Mouse (Mus musculus) forebrain, embryonic 11.5 days (tissue): ENCODE results near the gene Dync1li2. TPM values are rescaled to one million over a fixed set of nuclear protein-coding genes. Genes with fewer than 3 reads are reported as not detected.
A peak's percentile ranks its signal among the peaks of the same experiment; 100 is the strongest.

Experiments used
- ATAC-seq: fragments of 200-750 bp; cut with Nextera tagmentation; replicated peaks from 2 replicates; pipeline ENCODE4 v1.8.0; 2017; ENCODE audit warnings: moderate TSS enrichment; ENCODE audit not compliant: low FRiP score
- DNase-seq: peaks from one replicate; pipeline ENCODE4 v3.0.0-alpha.2; 2017; ENCODE audit warnings: low spot score
- H3K27ac ChIP-seq: fragments of 300-500 bp; sonication (generic); 2 replicates; pipeline ENCODE4 v1.5.1; 2014; ENCODE audit warnings: low read depth, low read length
- H3K27me3 ChIP-seq: fragments of 300-500 bp; sonication (generic); 2 replicates; pipeline ENCODE4 v1.6.1; 2014; ENCODE audit warnings: mild to moderate bottlenecking, low read length, mixed read lengths; ENCODE audit not compliant: control insufficient read depth, insufficient read depth
- H3K36me3 ChIP-seq: fragments of 300-500 bp; sonication (generic); 2 replicates; pipeline ENCODE4 v1.6.1; 2014; ENCODE audit warnings: mild to moderate bottlenecking, low read length, moderate library complexity, mixed read lengths; ENCODE audit not compliant: control insufficient read depth, insufficient read depth
- H3K4me1 ChIP-seq: fragments of 300-500 bp; sonication (generic); replicated peaks from 2 replicates; pipeline ENCODE4 v1.6.1; 2014; ENCODE audit warnings: low read length, mixed read lengths; ENCODE audit not compliant: control insufficient read depth, insufficient read depth
- H3K4me2 ChIP-seq: fragments of 300-500 bp; sonication (generic); 2 replicates; pipeline ENCODE4 v1.6.1; 2014; ENCODE audit warnings: low read depth, mild to moderate bottlenecking, low read length, moderate library complexity, mixed read lengths; ENCODE audit not compliant: severe bottlenecking
- H3K4me3 ChIP-seq: fragments of 300-500 bp; sonication (generic); 2 replicates; pipeline ENCODE4 v1.5.1; 2014; ENCODE audit warnings: low read depth, low read length
- H3K9ac ChIP-seq: fragments of 300-500 bp; sonication (generic); 2 replicates; pipeline ENCODE4 v1.6.1; 2014; ENCODE audit warnings: low read length
- H3K9me3 ChIP-seq: fragments of 300-500 bp; sonication (generic); 2 replicates; pipeline ENCODE4 v1.6.1; 2016; ENCODE audit warnings: low read length, mixed read lengths; ENCODE audit not compliant: control insufficient read depth
- WGBS: fragments of 180-500 bp; shearing (Covaris S2); extraction: QIAGEN DNeasy Blood & Tissue Kit; methylation state at CpG from one replicate; pipeline ENCODE4 v1.1.7; 2014; 5-methylcytosine and 5-hydroxymethylcytosine counted together
- polyA plus RNA-seq: library from polyadenylated mRNA; unstranded; fragments of >200 nt; fragmentation: Nextera tagmentation; extraction: Ambion mirVana; gene quantifications from 2 replicates; pipeline ENCODE4 v1.2.1, GENCODE M21; 2014

Gene Dync1li2
- polyA plus RNA-seq, result 101 and 105 TPM in 2 replicates

- Histone ChIP-seq H3K4me1 (peaks cover 9% of the 10 kb centered on the region; the same call in 1 of the 2 replicates), H3K9me3 (no peaks in the 10 kb centered on the region), H3K9ac (peak within 1 kb of the TSS; percentile 96), H3K27ac (peak within 1 kb of the TSS; percentile 84), H3K4me2 (peak within 1 kb of the TSS; percentile 56), H3K4me3 (peak within 1 kb of the TSS; percentile 96), H3K36me3 (peaks cover 12% of the 10 kb centered on the region), H3K27me3 (no peaks in the 10 kb centered on the region)
- ATAC-seq (peak; percentile 90), DNase-seq (peak; percentile 97)
- whole genome bisulfite sequencing, result under 1% methylated on average over 74 of the region's 75 CpGs
Observed at GRCm38 (mm10) chr8:104442299-104443124, at the start of gene Dync1li2. TSS of gene Dync1li2 (minus strand) at chr8:104443047.

GRCm38 (mm10) chr8:104479091-104479490 lies 36.2 kb upstream of the Dync1li2 start:
- H3K9me3 ChIP-seq, result no peaks in the 10 kb centered on the region

GRCm38 (mm10) chr8:104472465-104472864 lies 29.6 kb upstream of the Dync1li2 start:
- no peak overlapping the region for H3K4me2 ChIP-seq
- no peak overlapping the region for H3K27ac ChIP-seq
- no peaks in the 10 kb centered on the region for H3K4me1 ChIP-seq
- H3K36me3 ChIP-seq, result no peaks in the 10 kb centered on the region
- no peak overlapping the region for H3K9ac ChIP-seq
- ATAC-seq (no peak), DNase-seq (no peak)
- 80% methylated on average over 3 of the region's 3 CpGs for WGBS
- no peak overlapping the region for H3K4me3 ChIP-seq
- H3K9me3 ChIP-seq, result no peaks in the 10 kb centered on the region
- no peaks in the 10 kb centered on the region for H3K27me3 ChIP-seq

More at GRCm38 (mm10) chr8:104479091-104479490, 36.2 kb upstream of the Dync1li2 start:
- H3K27ac ChIP-seq, result no peak overlapping the region
- H3K27me3 ChIP-seq, result no peaks in the 10 kb centered on the region
- H3K4me1 ChIP-seq, result no peaks in the 10 kb centered on the region
- 65% methylated on average over 1 of the region's 1 CpGs for WGBS
- H3K4me2 ChIP-seq, result no peak overlapping the region
- no peaks in the 10 kb centered on the region for H3K36me3 ChIP-seq
- DNase-seq (no peak), ATAC-seq (no peak)
- no peak overlapping the region for H3K9ac ChIP-seq
- H3K4me3 ChIP-seq, result no peak overlapping the region

- no peaks in the 10 kb centered on the region for H3K36me3 ChIP-seq
- H3K9me3 ChIP-seq, result no peaks in the 10 kb centered on the region
- ATAC-seq (no peak), DNase-seq (no peak)
- H3K27me3 ChIP-seq, result no peaks in the 10 kb centered on the region
- H3K27ac ChIP-seq, result no peak overlapping the region
- H3K4me1 ChIP-seq, result no peaks in the 10 kb centered on the region
- H3K4me3 ChIP-seq, result no peak overlapping the region
- H3K9ac ChIP-seq, result no peak overlapping the region
- no peak overlapping the region for H3K4me2 ChIP-seq
- 79% methylated on average over 2 of the region's 2 CpGs for WGBS
Observed at GRCm38 (mm10) chr8:104467463-104467862, 24.6 kb upstream of the Dync1li2 start.

GRCm38 (mm10) chr8:104452177-104452576 lies 9.3 kb upstream of the Dync1li2 start:
- DNase-seq (no peak), ATAC-seq (no peak)
- no peak overlapping the region for H3K9ac ChIP-seq
- H3K4me3 ChIP-seq, result no peak overlapping the region
- H3K4me1 ChIP-seq, result no peaks in the 10 kb centered on the region
- no peak overlapping the region for H3K4me2 ChIP-seq
- H3K36me3 ChIP-seq, result no peaks in the 10 kb centered on the region
- WGBS, result 90% methylated on average over 3 of the region's 3 CpGs
- H3K27me3 ChIP-seq, result no peaks in the 10 kb centered on the region
- no peak overlapping the region for H3K27ac ChIP-seq
- H3K9me3 ChIP-seq, result no peaks in the 10 kb centered on the region

GRCm38 (mm10) chr8:104448796-104449195 lies 5.9 kb upstream of the Dync1li2 start:
- Histone ChIP-seq H3K4me1 (no peaks in the 10 kb centered on the region), H3K9ac (no peak overlapping the region), H3K36me3 (no peaks in the 10 kb centered on the region), H3K4me2 (no peak overlapping the region), H3K27me3 (no peaks in the 10 kb centered on the region), H3K9me3 (no peaks in the 10 kb centered on the region), H3K27ac (no peak overlapping the region), H3K4me3 (no peak overlapping the region)
- ATAC-seq, result no peak
- DNase-seq, result no peak
- 86% methylated on average over 3 of the region's 3 CpGs for WGBS

GRCm38 (mm10) chr8:104446016-104446415 lies 3.2 kb upstream of the Dync1li2 start:
- WGBS, result 90% methylated on average over 3 of the region's 3 CpGs
- Histone ChIP-seq H3K4me3 (no peak overlapping the region), H3K27ac (no peak overlapping the region), H3K36me3 (no peaks in the 10 kb centered on the region), H3K27me3 (no peaks in the 10 kb centered on the region), H3K4me2 (no peak overlapping the region), H3K4me1 (peaks cover 6% of the 10 kb centered on the region; the same call in 1 of the 2 replicates), H3K9me3 (no peaks in the 10 kb centered on the region), H3K9ac (no peak overlapping the region)
- ATAC-seq (no peak), DNase-seq (no peak)

- Histone ChIP-seq H3K9me3 (no peaks in the 10 kb centered on the region), H3K4me2 (no peak overlapping the region), H3K9ac (no peak overlapping the region), H3K36me3 (no peaks in the 10 kb centered on the region), H3K27ac (no peak overlapping the region), H3K27me3 (no peaks in the 10 kb centered on the region), H3K4me1 (peaks cover 9% of the 10 kb centered on the region; the same call in 1 of the 2 replicates), H3K4me3 (no peak overlapping the region)
- DNase-seq (no peak), ATAC-seq (no peak)
- 62% methylated on average over 6 of the region's 6 CpGs for WGBS
Observed at GRCm38 (mm10) chr8:104445248-104445647, 2.4 kb upstream of the Dync1li2 start.
